Mouse (Mus musculus): ENCODE results near the gene Exosc10. TPM values are rescaled to one million over a fixed set of nuclear protein-coding genes. Genes with fewer than 3 reads are reported as not detected.
A peak's percentile ranks its signal among the peaks of the same experiment; 100 is the strongest.

The Exosc10 gene
- polyA plus RNA-seq, 1 experiment from 2014 or later: 101 TPM

DNA sequence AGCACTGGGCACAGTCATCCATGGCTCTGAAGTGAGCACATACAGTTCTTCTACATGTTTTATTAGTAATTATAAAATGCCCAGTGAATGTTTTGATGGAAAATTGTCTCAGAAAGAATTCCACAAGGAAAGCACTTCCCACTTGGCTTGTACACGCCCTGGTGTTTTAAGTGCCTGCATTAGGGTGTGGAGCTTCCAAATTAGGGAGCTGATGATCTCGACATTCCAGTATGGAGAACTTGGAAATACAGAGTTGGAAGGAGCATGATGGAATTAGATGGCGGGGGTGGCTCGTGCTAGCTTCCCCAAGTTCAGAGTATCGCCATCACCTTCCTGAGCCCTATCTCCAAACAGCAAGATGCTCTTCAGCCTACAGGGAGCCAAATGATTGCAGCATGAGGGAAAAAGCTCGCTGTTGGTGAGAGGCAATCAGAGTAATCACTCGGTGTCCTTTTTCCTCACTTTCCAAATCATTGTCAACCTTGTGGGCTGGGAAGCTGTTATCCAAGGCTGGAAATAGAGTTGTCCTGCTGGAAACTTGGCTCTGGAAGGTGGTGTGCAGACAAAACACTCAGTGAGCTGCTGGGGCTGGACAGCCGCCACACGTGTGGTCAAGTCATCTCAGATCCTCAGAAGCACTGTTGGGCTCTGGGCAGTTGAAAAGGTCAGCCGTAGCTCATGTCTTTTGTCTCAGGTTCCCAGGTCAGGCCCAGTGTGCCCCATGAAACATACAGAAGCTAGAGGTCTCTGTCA lies 30.9 kb upstream of the Exosc10 start:
- Histone ChIP-seq H3K36me3 (ENCODE audit: control insufficient read depth, insufficient read depth, low read length) (peaks cover 75% of the 10 kb centered on the region), H3K9me3 (ENCODE audit: control insufficient read depth, low read length) (no peaks in the 10 kb centered on the region), H3K9ac (ENCODE audit: low read depth, low read length) (no peak overlapping the region), H3K27me3 (ENCODE audit: control insufficient read depth, insufficient read depth, low read length) (no peaks in the 10 kb centered on the region), H3K4me1 (ENCODE audit: control insufficient read depth, insufficient read depth, low read length) (no peaks in the 10 kb centered on the region), H3K4me2 (replicated peaks; ENCODE audit: low read depth, low read length) (no peak overlapping the region), H3K27ac (ENCODE audit: low read depth, low read length) (no peak overlapping the region), H3K4me3 (ENCODE audit: low read length) (no peak overlapping the region)
- ATAC-seq (ENCODE audit: low FRiP score, low TSS enrichment): no peak
- WGBS: 86% methylated on average over 10 of the region's 10 CpGs

DNA sequence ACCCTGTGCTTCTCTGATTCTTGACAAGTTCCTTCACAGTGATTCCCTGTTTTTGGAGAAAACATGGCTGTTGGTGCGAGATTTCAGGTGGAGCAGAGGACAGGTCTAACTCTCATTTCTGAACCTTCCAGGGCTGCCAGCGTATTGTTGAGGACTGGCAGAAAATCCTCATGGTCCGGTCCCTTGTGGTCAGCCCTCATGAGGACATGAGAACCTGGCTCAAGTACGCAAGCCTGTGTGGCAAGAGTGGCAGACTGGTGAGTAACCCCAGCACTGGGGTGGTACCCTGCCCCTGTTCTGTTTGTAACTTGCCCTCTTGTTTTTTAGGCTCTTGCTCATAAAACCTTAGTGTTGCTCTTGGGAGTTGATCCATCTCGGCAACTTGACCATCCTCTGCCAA lies 27.9 kb upstream of the Exosc10 start:
- Histone ChIP-seq H3K27ac (ENCODE audit: low read depth, low read length) (no peak overlapping the region), H3K9ac (ENCODE audit: low read depth, low read length) (no peak overlapping the region), H3K27me3 (ENCODE audit: control insufficient read depth, insufficient read depth, low read length) (no peaks in the 10 kb centered on the region), H3K4me1 (ENCODE audit: control insufficient read depth, insufficient read depth, low read length) (no peaks in the 10 kb centered on the region), H3K4me3 (ENCODE audit: low read length) (no peak overlapping the region), H3K36me3 (ENCODE audit: control insufficient read depth, insufficient read depth, low read length) (peaks cover 84% of the 10 kb centered on the region), H3K9me3 (ENCODE audit: control insufficient read depth, low read length) (no peaks in the 10 kb centered on the region), H3K4me2 (replicated peaks; ENCODE audit: low read depth, low read length) (no peak overlapping the region)
- ATAC-seq (ENCODE audit: low FRiP score, low TSS enrichment): no peak
- 94% methylated on average over 5 of the region's 5 CpGs for WGBS

DNA sequence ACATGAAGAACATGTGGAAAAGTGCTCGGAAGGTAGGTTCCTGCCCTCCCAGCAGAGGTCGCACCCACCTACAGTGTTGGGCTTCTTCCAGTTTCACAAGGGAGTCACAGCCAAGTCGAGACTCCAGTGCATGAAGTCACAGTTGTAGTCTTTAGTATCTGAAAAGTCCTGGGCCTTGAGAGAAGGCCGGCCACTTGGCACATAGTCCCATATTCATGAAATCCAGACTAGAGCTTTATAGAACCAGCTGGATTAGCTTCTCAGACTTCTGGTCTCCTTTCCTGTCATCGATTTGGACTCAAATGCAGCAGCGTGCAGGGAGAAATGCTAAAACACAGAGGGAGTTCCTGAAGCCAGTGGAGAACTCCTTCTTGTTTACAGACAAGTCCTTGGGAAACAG lies 27.5 kb upstream of the Exosc10 start:
- Histone ChIP-seq H3K4me1 (ENCODE audit: control insufficient read depth, insufficient read depth, low read length) (no peaks in the 10 kb centered on the region), H3K4me2 (replicated peaks; ENCODE audit: low read depth, low read length) (no peak overlapping the region), H3K4me3 (ENCODE audit: low read length) (no peak overlapping the region), H3K27ac (ENCODE audit: low read depth, low read length) (no peak overlapping the region), H3K9ac (ENCODE audit: low read depth, low read length) (no peak overlapping the region), H3K36me3 (ENCODE audit: control insufficient read depth, insufficient read depth, low read length) (peaks cover 84% of the 10 kb centered on the region), H3K9me3 (ENCODE audit: control insufficient read depth, low read length) (no peaks in the 10 kb centered on the region), H3K27me3 (ENCODE audit: control insufficient read depth, insufficient read depth, low read length) (no peaks in the 10 kb centered on the region)
- no peak for ATAC-seq (ENCODE audit: low FRiP score, low TSS enrichment)
- 93% methylated on average over 6 of the region's 6 CpGs for WGBS

DNA sequence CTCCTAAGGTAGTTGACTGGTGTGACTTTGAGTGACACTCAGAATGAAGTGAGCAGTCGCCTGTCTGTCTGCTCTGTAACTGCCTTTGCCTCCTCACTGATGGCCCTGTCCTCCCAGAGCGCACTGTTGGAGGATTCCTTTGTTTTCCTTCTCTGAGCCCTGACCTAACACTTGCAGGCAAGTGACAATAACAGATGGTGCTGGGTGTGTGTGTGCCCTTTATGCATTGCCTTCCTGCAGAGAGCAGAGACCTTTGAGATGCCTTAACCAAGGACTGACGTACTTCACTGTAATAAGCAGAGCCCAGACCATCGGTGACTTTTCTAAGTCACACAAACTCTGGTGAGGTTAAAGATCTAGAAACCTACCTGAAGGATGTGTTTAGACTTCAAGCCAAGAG lies 26.9 kb upstream of the Exosc10 start:
- Histone ChIP-seq H3K36me3 (ENCODE audit: control insufficient read depth, insufficient read depth, low read length) (peaks cover 84% of the 10 kb centered on the region), H3K27ac (ENCODE audit: low read depth, low read length) (no peak overlapping the region), H3K9ac (ENCODE audit: low read depth, low read length) (no peak overlapping the region), H3K9me3 (ENCODE audit: control insufficient read depth, low read length) (no peaks in the 10 kb centered on the region), H3K27me3 (ENCODE audit: control insufficient read depth, insufficient read depth, low read length) (no peaks in the 10 kb centered on the region), H3K4me2 (replicated peaks; ENCODE audit: low read depth, low read length) (no peak overlapping the region), H3K4me1 (ENCODE audit: control insufficient read depth, insufficient read depth, low read length) (no peaks in the 10 kb centered on the region), H3K4me3 (ENCODE audit: low read length) (no peak overlapping the region)
- 63% methylated on average over 4 of the region's 4 CpGs for WGBS
- ATAC-seq (ENCODE audit: low FRiP score, low TSS enrichment): no peak

DNA sequence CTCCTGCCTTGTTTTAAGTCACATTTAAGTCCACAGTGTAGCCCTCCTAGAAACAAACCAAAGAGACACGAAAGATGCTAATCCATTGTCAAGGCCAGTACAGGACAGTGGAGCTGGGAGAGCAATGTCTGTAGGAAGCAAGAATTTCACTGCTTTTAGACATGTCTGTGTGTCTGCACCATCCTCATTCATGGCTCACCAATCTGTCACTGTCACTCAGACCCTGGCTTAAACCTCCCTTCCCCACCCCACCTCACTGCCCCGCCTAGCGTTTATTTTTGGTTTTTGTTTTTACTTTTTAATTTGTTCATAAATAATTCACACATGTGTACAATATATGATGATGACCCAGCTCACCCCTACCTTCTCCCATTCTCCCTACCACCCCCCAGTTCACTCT lies 25.7 kb upstream of the Exosc10 start:
- Histone ChIP-seq H3K36me3 (ENCODE audit: control insufficient read depth, insufficient read depth, low read length) (peaks cover 86% of the 10 kb centered on the region), H3K4me2 (replicated peaks; ENCODE audit: low read depth, low read length) (no peak overlapping the region), H3K27ac (ENCODE audit: low read depth, low read length) (no peak overlapping the region), H3K4me1 (ENCODE audit: control insufficient read depth, insufficient read depth, low read length) (no peaks in the 10 kb centered on the region), H3K4me3 (ENCODE audit: low read length) (no peak overlapping the region), H3K27me3 (ENCODE audit: control insufficient read depth, insufficient read depth, low read length) (no peaks in the 10 kb centered on the region), H3K9ac (ENCODE audit: low read depth, low read length) (no peak overlapping the region), H3K9me3 (ENCODE audit: control insufficient read depth, low read length) (no peaks in the 10 kb centered on the region)
- no peak for ATAC-seq (ENCODE audit: low FRiP score, low TSS enrichment)
- 94% methylated on average over 3 of the region's 3 CpGs for WGBS

DNA sequence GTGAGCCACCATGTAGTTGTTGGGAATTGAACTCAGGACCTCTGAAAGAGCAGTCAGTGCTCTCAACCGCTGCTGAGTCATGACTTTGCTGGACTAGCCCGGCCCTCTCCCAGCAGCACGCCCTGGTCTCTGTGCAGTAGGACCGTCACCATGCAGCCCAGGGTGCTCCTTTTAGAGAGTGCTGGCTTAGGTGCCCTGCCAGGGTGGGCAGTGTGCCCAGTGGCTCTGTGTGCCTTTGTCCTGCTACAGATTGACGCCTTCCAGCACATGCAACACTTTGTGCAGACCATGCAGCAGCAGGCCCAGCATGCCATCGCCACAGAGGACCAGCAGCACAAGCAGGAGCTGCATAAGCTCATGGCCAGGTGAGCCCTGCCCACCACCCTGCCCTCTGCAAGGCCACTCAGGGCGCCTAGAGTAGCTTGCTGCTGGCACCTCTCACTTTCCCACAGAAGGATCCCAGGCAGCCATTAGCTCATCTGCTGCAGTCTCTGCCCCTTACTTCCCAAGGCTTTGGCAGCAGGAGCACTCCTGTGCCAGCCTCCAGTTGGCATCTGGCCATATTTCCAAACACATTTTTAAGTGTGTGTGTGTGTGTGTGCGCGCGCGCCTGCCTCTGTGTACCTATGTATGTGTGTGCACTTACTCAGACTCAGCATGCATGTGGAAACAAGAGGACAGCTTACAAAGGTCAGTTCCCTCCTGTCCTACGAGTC lies 24.5 kb upstream of the Exosc10 start:
- WGBS: 89% methylated on average over 12 of the region's 12 CpGs
- Histone ChIP-seq H3K4me1 (ENCODE audit: control insufficient read depth, insufficient read depth, low read length) (no peaks in the 10 kb centered on the region), H3K9ac (ENCODE audit: low read depth, low read length) (no peak overlapping the region), H3K36me3 (ENCODE audit: control insufficient read depth, insufficient read depth, low read length) (peaks cover 90% of the 10 kb centered on the region), H3K27me3 (ENCODE audit: control insufficient read depth, insufficient read depth, low read length) (no peaks in the 10 kb centered on the region), H3K27ac (ENCODE audit: low read depth, low read length) (no peak overlapping the region), H3K4me2 (replicated peaks; ENCODE audit: low read depth, low read length) (no peak overlapping the region), H3K9me3 (ENCODE audit: control insufficient read depth, low read length) (no peaks in the 10 kb centered on the region), H3K4me3 (ENCODE audit: low read length) (no peak overlapping the region)
- ATAC-seq (ENCODE audit: low FRiP score, low TSS enrichment): no peak

DNA sequence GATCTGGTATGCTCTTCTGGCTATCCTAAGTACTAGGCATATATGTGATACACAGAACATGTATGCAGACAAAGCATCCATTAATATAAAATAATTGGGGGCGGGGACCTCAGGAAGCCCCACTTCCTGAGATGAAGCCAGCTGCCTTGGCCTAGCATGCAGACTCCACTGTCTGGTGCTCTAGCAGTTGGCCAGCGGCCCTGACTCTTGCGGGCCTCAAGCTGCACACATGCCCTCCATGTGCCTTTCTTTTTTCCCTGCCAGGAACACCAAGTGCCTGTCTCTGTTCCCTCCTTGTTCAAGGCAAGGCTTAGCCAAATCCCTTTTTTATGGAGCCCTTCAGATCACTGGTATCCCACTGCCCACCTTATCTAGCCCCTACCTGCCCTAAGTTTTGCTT lies 22.4 kb upstream of the Exosc10 start:
- 93% methylated on average over 3 of the region's 3 CpGs for WGBS
- Histone ChIP-seq H3K4me2 (replicated peaks; ENCODE audit: low read depth, low read length) (no peak overlapping the region), H3K27me3 (ENCODE audit: control insufficient read depth, insufficient read depth, low read length) (no peaks in the 10 kb centered on the region), H3K9me3 (ENCODE audit: control insufficient read depth, low read length) (no peaks in the 10 kb centered on the region), H3K4me3 (ENCODE audit: low read length) (no peak overlapping the region), H3K4me1 (ENCODE audit: control insufficient read depth, insufficient read depth, low read length) (no peaks in the 10 kb centered on the region), H3K9ac (ENCODE audit: low read depth, low read length) (no peak overlapping the region), H3K27ac (ENCODE audit: low read depth, low read length) (no peak overlapping the region), H3K36me3 (ENCODE audit: control insufficient read depth, insufficient read depth, low read length) (peaks cover 95% of the 10 kb centered on the region)
- ATAC-seq (ENCODE audit: low FRiP score, low TSS enrichment): no peak

DNA sequence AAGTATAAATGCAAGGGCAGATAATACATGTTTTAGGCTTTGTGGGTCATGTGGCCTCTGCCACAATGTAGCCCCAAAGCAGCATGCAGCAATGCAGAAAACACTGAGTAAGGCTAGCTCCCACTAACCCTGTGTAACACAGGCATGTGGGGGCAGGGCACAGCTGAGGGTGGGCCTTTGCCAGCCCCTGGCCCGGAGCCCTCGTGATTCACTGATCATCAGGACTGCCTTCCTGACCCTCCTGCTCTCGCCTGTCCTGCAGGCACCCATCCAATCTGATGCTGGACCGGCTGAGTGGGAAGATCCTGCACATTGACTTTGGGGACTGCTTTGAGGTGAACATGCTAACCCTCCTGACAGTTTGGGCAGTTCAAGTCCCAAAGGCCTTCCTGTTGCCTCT lies 9.1 kb upstream of the Exosc10 start:
- H3K4me3 ChIP-seq (ENCODE audit: low read length): no peak overlapping the region
- no peak overlapping the region for H3K27ac ChIP-seq (ENCODE audit: low read depth, low read length)
- H3K9ac ChIP-seq (ENCODE audit: low read depth, low read length): no peak overlapping the region
- H3K36me3 ChIP-seq (ENCODE audit: control insufficient read depth, insufficient read depth, low read length): peaks cover 81% of the 10 kb centered on the region
- H3K4me1 ChIP-seq (ENCODE audit: control insufficient read depth, insufficient read depth, low read length): no peaks in the 10 kb centered on the region
- no peak overlapping the region for H3K4me2 ChIP-seq (replicated peaks; ENCODE audit: low read depth, low read length)
- no peaks in the 10 kb centered on the region for H3K27me3 ChIP-seq (ENCODE audit: control insufficient read depth, insufficient read depth, low read length)
- 84% methylated on average over 4 of the region's 4 CpGs for WGBS
- no peak for ATAC-seq (ENCODE audit: low FRiP score, low TSS enrichment)
- no peaks in the 10 kb centered on the region for H3K9me3 ChIP-seq (ENCODE audit: control insufficient read depth, low read length)

DNA sequence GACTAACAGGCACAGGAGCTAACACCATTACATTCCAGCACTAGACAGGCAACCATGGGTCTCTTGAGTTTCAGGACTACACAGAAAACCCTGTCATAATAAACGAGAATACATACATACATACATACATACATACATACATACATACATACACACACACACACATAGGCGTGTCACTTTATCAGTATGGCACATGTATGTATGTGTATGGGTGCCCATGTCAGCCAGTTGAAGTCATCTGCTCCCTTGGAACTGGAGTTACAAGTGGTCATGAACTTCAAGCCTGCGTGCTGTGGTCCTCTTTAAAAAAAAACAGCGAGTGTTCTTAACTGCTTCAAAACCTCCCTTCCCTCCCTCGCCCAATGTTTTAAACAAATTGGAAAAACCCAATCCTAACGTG lies 463 bp upstream of the Exosc10 start:
- Histone ChIP-seq H3K9me3 (ENCODE audit: control insufficient read depth, low read length) (no peaks in the 10 kb centered on the region), H3K27me3 (ENCODE audit: control insufficient read depth, insufficient read depth, low read length) (no peaks in the 10 kb centered on the region), H3K36me3 (ENCODE audit: control insufficient read depth, insufficient read depth, low read length) (peaks cover 56% of the 10 kb centered on the region), H3K4me1 (ENCODE audit: control insufficient read depth, insufficient read depth, low read length) (0 out of 2 replicates have a peak, but pooled peaks cover 3% of the 10 kb centered on the region), H3K9ac (ENCODE audit: low read depth, low read length) (peak overlapping the region; percentile 97), H3K4me3 (ENCODE audit: low read length) (peak overlapping the region; percentile 93), H3K27ac (ENCODE audit: low read depth, low read length) (peak overlapping the region; percentile 92), H3K4me2 (replicated peaks; ENCODE audit: low read depth, low read length) (peak overlapping the region; percentile 70)
- WGBS: 36% methylated on average over 6 of the region's 6 CpGs
- peak; percentile 46 for ATAC-seq (ENCODE audit: low FRiP score, low TSS enrichment)
